Mouse (Mus musculus) megakaryocyte, embryonic 14.5 days (primary cell): ENCODE measurements around the gene 4930444G20Rik.

Experiments
- FLI1 ChIP-seq: IDR thresholded peaks from 2 replicates; pipeline ENCODE4 v1.6.1; 2012; ENCODE audit warnings: low read length, inconsistent platforms, mixed read lengths
- GATA1 ChIP-seq: IDR thresholded peaks from 3 replicates; pipeline ENCODE4 v1.6.1; 2012; ENCODE audit warnings: mixed read lengths, low read length, inconsistent platforms, borderline replicate concordance

- TF ChIP-seq FLI1, result no peak
- TF ChIP-seq GATA1, result no peak
These were observed 33.6 kb downstream of the 4930444G20Rik start for GRCm38 (mm10) chr10:22034303-22034702.
